20 mouse cellular contexts compared by ENCODE assay signal in genomic region chr1:71865670-71866069, GRCm38 (mm10).
DNase-seq lines count a peak whose midpoint lies in the region; ATAC-seq and TF ChIP-seq lines count a peak whose summit lies in the region.
"Had no signal": no experiment of that assay in that cellular context is flagged by ENCODE, and none has a peak within 500 bp of the region (broad histone marks: within the 10 kb centered on the region; RNA-seq: fewer than 3 reads in every experiment).

No protein-coding gene starts in this region.

- peak; percentile 51; the same call in 1 of the 2 replicates for ATAC-seq in kidney, embryonic 16.5 days (ENCODE audit: low FRiP score, low TSS enrichment)
- no peak for ATAC-seq in limb, embryonic 11.5 days (ENCODE audit: insufficient number of reproducible peaks, low FRiP score, low TSS enrichment, low read depth)
- ATAC-seq: activated CD4-positive, CD25-positive, alpha-beta regulatory T cell, adult 4 months; forebrain, embryonic 16.5 days had no signal

- no peak overlapping the region for H3K4me2 ChIP-seq in kidney, embryonic 16.5 days (replicated peaks; ENCODE audit: low read depth, low read length)
- no peak overlapping the region for H3K4me2 ChIP-seq in limb, embryonic 11.5 days (ENCODE audit: low read depth, severe bottlenecking)
- H3K4me2 ChIP-seq: hindbrain, embryonic 13.5 days; limb, embryonic 15.5 days had no signal

- no peak overlapping the region for H3K9ac ChIP-seq in kidney, embryonic 16.5 days (replicated peaks; ENCODE audit: low read length)
- no peak overlapping the region for H3K9ac ChIP-seq in limb, embryonic 11.5 days (ENCODE audit: low read length)
- H3K9ac ChIP-seq: hindbrain, embryonic 13.5 days; limb, embryonic 15.5 days had no signal

- H3K27ac ChIP-seq in kidney, embryonic 16.5 days (ENCODE audit: low read length), result peak overlapping the region; percentile 41; the same call in 1 of the 2 replicates
- no peak overlapping the region for H3K27ac ChIP-seq in limb, embryonic 11.5 days (replicated peaks; ENCODE audit: low read depth, low read length)
- H3K27ac ChIP-seq in thymus, adult 2 months (ENCODE audit: control insufficient read depth, insufficient read depth, low read length), result no peak overlapping the region
- H3K27ac ChIP-seq in hindbrain, embryonic 10.5 days, result no peak overlapping the region
- H3K27ac ChIP-seq: embryonic facial prominence, embryonic 10.5 days; heart, adult 2 months; hindbrain, embryonic 13.5 days; layer of hippocampus, adult 2 months; left cerebral cortex, adult 2 months; limb, embryonic 15.5 days had no signal

- no peak for TF ChIP-seq POLR2A in thymus, adult 2 months (IDR thresholded peaks at IDR 0.05; ENCODE audit: control insufficient read depth, extremely low read depth, insufficient read depth, low read length, poor library complexity)

- peaks cover 10% of the 10 kb centered on the region for H3K4me1 ChIP-seq in kidney, embryonic 16.5 days (ENCODE audit: insufficient read depth, low read length)
- 0 out of 2 replicates have a peak, but pooled peaks cover 6% of the 10 kb centered on the region for H3K4me1 ChIP-seq in limb, embryonic 11.5 days (ENCODE audit: control insufficient read depth, insufficient read depth, low read length)
- no peaks in the 10 kb centered on the region for H3K4me1 ChIP-seq in thymus, adult 2 months (replicated peaks; ENCODE audit: control insufficient read depth, insufficient read depth, low read length)
- no peaks in the 10 kb centered on the region for H3K4me1 ChIP-seq in hindbrain, embryonic 10.5 days (replicated peaks)
- H3K4me1 ChIP-seq: hindbrain, embryonic 13.5 days had no signal

- no peaks in the 10 kb centered on the region for H3K9me3 ChIP-seq in kidney, embryonic 16.5 days (ENCODE audit: low read length)
- H3K9me3 ChIP-seq in limb, embryonic 11.5 days (ENCODE audit: control insufficient read depth, low read length), result no peaks in the 10 kb centered on the region
- H3K9me3 ChIP-seq in hindbrain, embryonic 10.5 days, result no peaks in the 10 kb centered on the region
- H3K9me3 ChIP-seq: embryonic facial prominence, embryonic 10.5 days; hindbrain, embryonic 13.5 days; limb, embryonic 15.5 days had no signal

- 1% methylated on average over 4 of the region's 4 CpGs for WGBS in kidney, embryonic 16.5 days
- WGBS in limb, embryonic 11.5 days, result 15% methylated on average over 4 of the region's 4 CpGs
- WGBS in thymus, adult 2 months, result 22% methylated on average over 4 of the region's 4 CpGs
- 74% methylated on average over 4 of the region's 4 CpGs for WGBS in hindbrain, embryonic 10.5 days

- no peak overlapping the region for H3K4me3 ChIP-seq in kidney, embryonic 16.5 days (ENCODE audit: low read length)
- no peak overlapping the region for H3K4me3 ChIP-seq in limb, embryonic 11.5 days (ENCODE audit: low read depth, low read length)
- no peak overlapping the region for H3K4me3 ChIP-seq in thymus, adult 2 months (ENCODE audit: control insufficient read depth, insufficient read depth, low read length)
- H3K4me3 ChIP-seq in hindbrain, embryonic 10.5 days, result no peak overlapping the region
- H3K4me3 ChIP-seq: embryonic facial prominence, embryonic 10.5 days; erythroblast, embryonic 14.5 days; heart, adult 2 months; hindbrain, embryonic 13.5 days; layer of hippocampus, adult 2 months; left cerebral cortex, adult 2 months; limb, embryonic 15.5 days had no signal

- DNase-seq in embryo, embryonic 11 days, result peak; percentile 23
- DNase-seq in embryo, embryonic 10 days (ENCODE audit: low spot score), result no peak
- no peak for DNase-seq in kidney, postnatal 36 days
- DNase-seq in limb, embryonic 11.5 days (ENCODE audit: low spot score), result peak; percentile 36
- no peak for DNase-seq in thymus, adult 2 months
- no peak for DNase-seq in hindbrain, embryonic 10.5 days (ENCODE audit: low spot score)
- DNase-seq in right cerebral cortex, postnatal 36 days (ENCODE audit: low spot score in 2 of 2), result no peak
- DNase-seq: adrenal gland, postnatal 36 days; cerebellum, adult 9-11 months; heart, adult 2 months; thymus, postnatal 14 days had no signal

- no peaks in the 10 kb centered on the region for H3K27me3 ChIP-seq in kidney, embryonic 16.5 days (ENCODE audit: insufficient read depth, low read length)
- no peaks in the 10 kb centered on the region for H3K27me3 ChIP-seq in limb, embryonic 11.5 days (ENCODE audit: control insufficient read depth, insufficient read depth, low read length)
- no peaks in the 10 kb centered on the region for H3K27me3 ChIP-seq in thymus, adult 2 months (ENCODE audit: control insufficient read depth, insufficient read depth, low read length)
- H3K27me3 ChIP-seq in hindbrain, embryonic 10.5 days (ENCODE audit: insufficient read depth, poor library complexity, severe bottlenecking), result no peaks in the 10 kb centered on the region
- H3K27me3 ChIP-seq: hindbrain, embryonic 13.5 days; limb, embryonic 15.5 days had no signal

- TF ChIP-seq CTCF in thymus, adult 2 months (IDR thresholded peaks at IDR 0.05; ENCODE audit: borderline replicate concordance, control insufficient read depth, extremely low read depth, insufficient read depth, low read length, poor library complexity), result no peak

- H3K36me3 ChIP-seq in kidney, embryonic 16.5 days (ENCODE audit: insufficient read depth, low read length), result no peaks in the 10 kb centered on the region
- no peaks in the 10 kb centered on the region for H3K36me3 ChIP-seq in limb, embryonic 11.5 days (ENCODE audit: control insufficient read depth, insufficient read depth, low read length)
- H3K36me3 ChIP-seq in thymus, adult 2 months (ENCODE audit: control insufficient read depth, insufficient read depth, low read length), result no peaks in the 10 kb centered on the region
- no peaks in the 10 kb centered on the region for H3K36me3 ChIP-seq in hindbrain, embryonic 10.5 days
- H3K36me3 ChIP-seq: embryonic facial prominence, embryonic 10.5 days; hindbrain, embryonic 13.5 days; limb, embryonic 15.5 days had no signal

Comparison
In these comparisons a context has a peak if more than half of its experiments do, and no peak if none do; other contexts are left out.
1. DNase-seq: peak in embryo, embryonic 11 days (single experiment) and limb, embryonic 11.5 days (single experiment); none in embryo, embryonic 10 days (single experiment), kidney, postnatal 36 days (0 of 2), thymus, adult 2 months (single experiment), hindbrain, embryonic 10.5 days (single experiment) and right cerebral cortex, postnatal 36 days (0 of 2).